Mouse (Mus musculus) left cerebral cortex, postnatal 25 days (tissue): ENCODE measurements around the gene Anapc16. TPM values are rescaled to one million over a fixed set of nuclear protein-coding genes. Genes with fewer than 3 reads are reported as not detected.

Experiments used
- total RNA-seq, 2 experiments: library from RNA; stranded (reverse); gene quantifications; 2 replicates each; pipeline ENCODE4 v1.2.3; 2021

Gene Anapc16
- total RNA-seq, 2 experiments from 2014 or later = 62.9 to 63.5 TPM

Other genes with a start within 250 kb of the Anapc16 start
- 10 to 100 TPM; 49.7 to 52.8 TPM for gene Dnajb12, start 123.6 kb downstream of the Anapc16 start, total RNA-seq
- 10 to 100 TPM; 40.8 to 42.6 TPM for gene Ddit4, start 51.3 kb downstream of the Anapc16 start, total RNA-seq
- 10 to 100 TPM; 15.1 to 15.5 TPM for gene Ascc1, start 330 bp downstream of the Anapc16 start, total RNA-seq
- gene Spock2, start 103.1 kb upstream of the Anapc16 start, total RNA-seq = 100 to 1,000 TPM; 588 to 602 TPM
- gene Chst3, start 216.1 kb upstream of the Anapc16 start, total RNA-seq = 1 to 10 TPM; 1.6 to 1.8 TPM